Mouse (Mus musculus) C2C12 (cell line): ENCODE measurements around the gene Nup85. TPM values are rescaled to one million over a fixed set of nuclear protein-coding genes. Genes with fewer than 3 reads are reported as not detected.

Experiments
- H3K27me3 ChIP-seq: one replicate; pipeline ENCODE4 v1.6.1; 2011; ENCODE audit not compliant: control insufficient read depth, insufficient read depth, insufficient read length
- H3K36me3 ChIP-seq: one replicate; pipeline ENCODE4 v1.6.1; 2011; ENCODE audit not compliant: control insufficient read depth, insufficient read depth
- H3K4me3 ChIP-seq: one replicate; pipeline ENCODE4 v1.5.1; 2011; ENCODE audit warnings: mild to moderate bottlenecking, control low read depth; ENCODE audit not compliant: poor library complexity, insufficient read depth, severe bottlenecking
- H3K79me2 ChIP-seq: one replicate; pipeline ENCODE4 v1.6.1; 2011; ENCODE audit not compliant: control insufficient read depth, insufficient read depth
- H3K79me3 ChIP-seq: one replicate; pipeline ENCODE4 v1.6.1; 2011; ENCODE audit warnings: low read depth, control low read depth
- H3ac ChIP-seq: one replicate; pipeline ENCODE3; 2011; ENCODE audit warnings: low read depth; ENCODE audit not compliant: control insufficient read depth, insufficient read length
- CEBPB ChIP-seq: IDR thresholded peaks from one replicate; pipeline ENCODE4 v1.6.1; 2011; ENCODE audit warnings: low read depth, mild to moderate bottlenecking, control low read depth, moderate library complexity
- CTCF ChIP-seq: IDR thresholded peaks from one replicate; pipeline ENCODE4 v1.5.1; 2011; ENCODE audit not compliant: control insufficient read depth, insufficient read depth, insufficient read length
- FOSL1 ChIP-seq: IDR thresholded peaks from one replicate; pipeline ENCODE4 v1.8.0; 2011; ENCODE audit warnings: mild to moderate bottlenecking, low read length; ENCODE audit not compliant: poor library complexity, insufficient read depth, severe bottlenecking
- MAX ChIP-seq: IDR thresholded peaks from one replicate; pipeline ENCODE4 v1.6.1; 2011; ENCODE audit warnings: mild to moderate bottlenecking, control low read depth
- MYOD1 ChIP-seq: IDR thresholded peaks from one replicate; pipeline ENCODE4 v1.6.1; 2011; ENCODE audit warnings: low read depth; ENCODE audit not compliant: control insufficient read depth, insufficient read length
- MYOG ChIP-seq: IDR thresholded peaks from one replicate; pipeline ENCODE4 v1.6.1; 2011; ENCODE audit not compliant: control insufficient read depth, insufficient read length; ENCODE audit errors: extremely low read depth
- USF1 ChIP-seq: IDR thresholded peaks from one replicate; pipeline ENCODE4 v1.6.1; 2011; ENCODE audit warnings: low read depth, mild to moderate bottlenecking, control low read depth, moderate library complexity
- polyA plus RNA-seq: library from polyadenylated mRNA; unstranded; fragments of >200 nt; fragmentation: generic; extraction: Trizol; gene quantifications from one replicate; pipeline ENCODE4 v1.2.1, GENCODE M21; 2012; ENCODE audit warnings: missing spikeins

Gene Nup85
- polyA plus RNA-seq, 1 experiment = 110 TPM

DNA sequence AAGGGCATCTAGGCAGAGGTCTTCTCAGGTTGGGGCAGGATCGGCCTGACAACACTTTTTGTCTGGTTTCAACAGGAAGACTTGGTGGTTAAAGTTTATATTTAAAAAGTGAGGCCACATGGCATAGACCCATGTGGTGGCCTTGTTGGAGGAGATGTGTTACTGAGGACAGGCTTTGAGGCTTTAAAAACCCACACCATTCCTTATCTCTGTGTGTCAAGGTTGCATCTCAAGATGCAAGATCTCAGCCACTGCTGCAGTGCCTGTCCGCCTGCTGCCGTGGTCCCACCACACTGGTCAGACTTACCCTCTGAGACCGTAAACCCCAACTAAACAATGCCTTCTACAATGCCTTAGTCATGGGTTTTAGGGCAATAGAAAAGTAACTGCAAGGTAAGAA, 34.1 kb downstream of the Nup85 start:
- Histone ChIP-seq H3K27me3 (no peaks in the 10 kb centered on the region), H3K4me3 (no peak overlapping the region), H3ac (no peak overlapping the region), H3K79me3 (peaks cover 54% of the 10 kb centered on the region), H3K79me2 (peaks cover 81% of the 10 kb centered on the region), H3K36me3 (peaks cover 58% of the 10 kb centered on the region)
- TF ChIP-seq MAX = no peak
- TF ChIP-seq CTCF = no peak

DNA sequence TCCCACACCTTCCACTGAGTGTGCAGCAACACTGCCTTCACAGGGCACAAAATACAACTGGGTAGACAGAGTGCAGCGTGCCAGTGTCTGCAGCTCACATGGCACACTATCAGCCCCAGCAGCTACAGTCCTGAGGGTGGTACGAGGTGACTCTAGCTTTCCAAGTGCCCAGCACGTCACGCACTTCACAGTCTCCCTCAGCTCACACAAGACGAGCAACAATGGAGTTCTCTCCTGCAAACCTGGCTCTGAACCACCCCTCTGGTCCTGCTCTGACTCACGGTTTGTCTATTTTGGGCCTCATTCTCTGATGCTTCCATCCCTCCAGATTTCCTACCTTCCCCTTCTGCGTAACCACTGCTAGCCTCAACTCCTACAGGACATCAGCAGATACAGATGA, 35.5 kb downstream of the Nup85 start:
- no peak overlapping the region for H3ac ChIP-seq
- H3K36me3 ChIP-seq = peaks cover 46% of the 10 kb centered on the region
- TF ChIP-seq USF1 = no peak
- TF ChIP-seq MAX = no peak
- no peak for TF ChIP-seq MYOG
- no peak for TF ChIP-seq MYOD1
- no peak for TF ChIP-seq CTCF
- TF ChIP-seq FOSL1 = no peak
- TF ChIP-seq CEBPB = no peak
- H3K27me3 ChIP-seq = no peaks in the 10 kb centered on the region
- H3K79me3 ChIP-seq = peaks cover 61% of the 10 kb centered on the region
- no peak overlapping the region for H3K4me3 ChIP-seq
- peaks cover 91% of the 10 kb centered on the region for H3K79me2 ChIP-seq

GRCm38 (mm10) chr11:115600743-115601142, 36.5 kb downstream of the Nup85 start:
- no peak overlapping the region for H3ac ChIP-seq
- peaks cover 43% of the 10 kb centered on the region for H3K36me3 ChIP-seq
- peaks cover 61% of the 10 kb centered on the region for H3K79me3 ChIP-seq
- TF ChIP-seq CTCF = no peak
- TF ChIP-seq MYOD1 = no peak
- TF ChIP-seq MYOG = no peak
- TF ChIP-seq USF1 = no peak
- TF ChIP-seq MAX = no peak
- no peak for TF ChIP-seq CEBPB
- no peak for TF ChIP-seq FOSL1
- H3K27me3 ChIP-seq = no peaks in the 10 kb centered on the region
- no peak overlapping the region for H3K4me3 ChIP-seq
- H3K79me2 ChIP-seq = peaks cover 100% of the 10 kb centered on the region

- TF ChIP-seq MYOD1 (no peak), CTCF (no peak), MAX (no peak), CEBPB (no peak), FOSL1 (no peak), USF1 (no peak), MYOG (no peak)
- Histone ChIP-seq H3K79me2 (peaks cover 100% of the 10 kb centered on the region), H3K79me3 (peaks cover 61% of the 10 kb centered on the region), H3K4me3 (no peak overlapping the region), H3K36me3 (peaks cover 43% of the 10 kb centered on the region), H3ac (no peak overlapping the region), H3K27me3 (no peaks in the 10 kb centered on the region)
Observed at GRCm38 (mm10) chr11:115601174-115601573, 36.9 kb downstream of the Nup85 start.

DNA sequence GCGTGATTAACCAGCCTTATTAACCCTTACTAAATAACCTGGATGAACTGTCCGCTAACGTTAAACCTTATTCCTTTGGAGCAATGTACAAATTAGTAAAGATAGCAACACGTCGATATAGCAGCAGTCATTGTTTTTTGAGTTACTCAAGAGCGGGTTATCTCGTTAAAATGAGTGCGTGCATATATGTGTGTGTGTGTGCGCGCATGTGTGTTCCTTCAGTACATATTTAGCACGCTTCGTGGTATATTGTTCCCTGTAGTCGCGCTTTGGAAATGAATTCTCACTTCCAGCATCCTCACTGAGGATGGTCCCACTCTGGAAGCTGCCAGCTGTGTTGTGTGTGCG, 38.9 kb downstream of the Nup85 start:
- Histone ChIP-seq H3K36me3 (peaks cover 42% of the 10 kb centered on the region), H3K79me2 (peaks cover 82% of the 10 kb centered on the region), H3ac (peak overlapping the region; percentile 97), H3K27me3 (no peaks in the 10 kb centered on the region), H3K79me3 (peaks cover 53% of the 10 kb centered on the region), H3K4me3 (peak overlapping the region; percentile 99)
- TF ChIP-seq FOSL1 (no peak), CTCF (no peak), MYOD1 (no peak), MYOG (no peak), USF1 (no peak), MAX (no peak), CEBPB (no peak)

DNA sequence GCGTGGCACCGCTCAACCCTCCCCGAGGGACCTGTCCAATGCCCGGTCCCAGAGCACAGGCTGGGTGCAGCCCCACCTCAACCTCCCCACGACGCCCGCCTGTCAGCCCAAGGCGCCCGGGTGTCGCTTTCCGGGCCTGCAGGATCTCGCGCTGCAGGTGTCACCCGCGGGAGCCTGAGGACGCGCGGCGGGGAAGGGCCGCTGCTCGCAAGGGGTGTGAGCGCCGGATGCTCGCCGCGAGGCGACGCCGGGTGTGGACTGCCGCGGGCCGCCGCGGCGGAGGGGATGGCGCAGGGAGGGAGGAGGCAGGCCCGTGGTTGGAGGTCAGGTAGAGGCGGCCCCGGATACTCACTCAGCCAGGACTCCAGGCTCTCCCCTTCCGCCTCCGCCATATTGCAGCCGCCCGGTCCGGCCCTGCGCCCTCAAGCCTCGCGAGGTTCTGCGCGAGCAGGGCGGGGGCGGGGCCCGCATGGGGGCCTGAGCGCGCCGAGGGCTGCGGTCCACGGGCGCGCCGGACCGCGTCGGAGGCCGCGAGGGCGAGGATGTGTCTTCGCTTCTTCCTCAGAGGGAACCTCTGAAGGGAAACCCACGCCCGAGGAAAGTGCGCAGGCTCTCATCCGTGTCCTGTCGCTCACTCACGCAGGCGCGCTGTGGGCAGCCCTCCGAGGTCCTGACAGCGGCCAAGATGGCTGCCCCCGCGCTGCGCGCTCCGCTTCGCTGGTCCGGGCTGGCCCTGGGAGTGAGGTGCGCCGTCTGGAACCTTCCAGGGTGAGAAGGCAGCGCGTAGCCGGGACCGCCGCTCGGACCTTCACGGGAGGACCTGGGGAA, 39.5 kb downstream of the Nup85 start, which contains the start of the genes Mrps7 and Gga3:
Gene Mrps7 (plus strand): TSS at position 450 of the 828 bp plus-strand sequence.
Gene Gga3 (minus strand): TSS at position 576 of the 828 bp plus-strand sequence.
- peaks cover 46% of the 10 kb centered on the region for H3K36me3 ChIP-seq

More for the DNA sequence above, 39.5 kb downstream of the Nup85 start, which contains the start of the genes Mrps7 and Gga3:
- Histone ChIP-seq H3ac (peak within 1 kb of the TSS; percentile 97), H3K79me2 (peaks cover 76% of the 10 kb centered on the region), H3K4me3 (peak within 1 kb of the TSS; percentile 99), H3K79me3 (peaks cover 49% of the 10 kb centered on the region), H3K27me3 (no peaks in the 10 kb centered on the region)
- peak; percentile 99 for TF ChIP-seq MAX
- no peak for TF ChIP-seq USF1
- TF ChIP-seq CTCF = no peak
- no peak for TF ChIP-seq CEBPB
